Mouse (Mus musculus): ENCODE measurements around the gene Arf3. TPM values are rescaled to one million over a fixed set of nuclear protein-coding genes. Genes with fewer than 3 reads are reported as not detected.

Arf3 gene
- total and polyA plus RNA-seq, 2 experiments from 2014 or later: 17.3 to 27.6 TPM

DNA sequence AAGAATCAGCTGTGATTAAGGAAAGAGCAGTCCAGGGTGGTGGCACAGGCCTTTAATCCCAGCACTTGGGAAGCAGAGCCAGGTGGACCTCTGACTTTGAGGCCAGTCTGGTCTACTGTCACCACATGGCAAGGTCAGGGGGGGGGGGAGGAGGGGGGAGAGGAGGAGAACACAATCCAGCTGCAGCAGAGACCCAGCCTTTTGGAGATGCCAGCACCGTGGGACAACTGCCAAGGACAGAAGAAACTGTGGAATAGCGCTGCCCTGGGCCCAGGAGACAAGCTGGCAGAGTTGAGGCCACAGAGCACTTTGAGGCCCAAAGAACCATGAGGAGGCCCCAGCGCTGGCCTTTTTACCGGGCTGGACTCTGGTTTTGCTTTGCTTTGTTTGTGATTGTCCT, 2.9 kb upstream of the Arf3 start:
- no peak overlapping the region for H3K9ac ChIP-seq (replicated peaks; ENCODE audit: low read depth, low read length)
- TF ChIP-seq CTCF (IDR thresholded peaks at IDR 0.05; ENCODE audit: low read depth) (no peak), EP300 (IDR thresholded peaks at IDR 0.05; ENCODE audit: low read depth) (no peak)
- H3K4me3 ChIP-seq (ENCODE audit: low read depth, low read length): no peak overlapping the region
- WGBS: 57% methylated on average over 4 of the region's 4 CpGs
- no peaks in the 10 kb centered on the region for H3K36me3 ChIP-seq (replicated peaks; ENCODE audit: control insufficient read depth, insufficient read depth, low read length)
- peaks cover 11% of the 10 kb centered on the region; the same call in 1 of the 2 replicates for H3K27me3 ChIP-seq (ENCODE audit: control insufficient read depth, insufficient read depth, low read length)
- no peak for DNase-seq (ENCODE audit: low spot score)
- no peaks in the 10 kb centered on the region for H3K9me3 ChIP-seq (replicated peaks; ENCODE audit: control insufficient read depth, low read length)
- peaks cover 8% of the 10 kb centered on the region; the same call in 1 of the 2 replicates for H3K4me1 ChIP-seq (ENCODE audit: control insufficient read depth, insufficient read depth)
- no peak overlapping the region for H3K4me2 ChIP-seq (ENCODE audit: low read depth, low read length)
- no peak overlapping the region for H3K27ac ChIP-seq (ENCODE audit: low read depth)
- no peak for ATAC-seq (ENCODE audit: insufficient read depth, low read depth)

DNA sequence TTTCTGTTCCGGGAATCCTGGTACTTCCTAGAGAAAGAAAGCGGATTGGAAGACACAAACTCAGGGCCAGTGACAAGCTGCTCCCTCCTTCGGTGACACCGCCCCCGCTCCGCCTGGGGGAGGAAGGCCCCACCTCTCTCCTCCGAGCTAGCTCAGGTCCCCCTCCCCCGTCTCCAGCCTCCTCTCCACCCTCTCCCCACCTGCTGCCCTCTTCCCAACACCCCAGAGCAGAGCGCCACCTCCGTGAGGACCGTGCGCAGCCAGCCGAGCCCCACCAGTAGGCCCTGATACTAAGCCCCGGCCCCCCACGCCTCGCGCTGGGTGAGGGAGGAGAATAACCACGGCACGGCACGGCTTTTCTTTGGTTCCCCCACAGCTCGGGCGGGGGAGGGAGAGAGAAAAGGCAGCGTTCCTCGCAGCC, 803 bp downstream of the Arf3 start:
- Histone ChIP-seq H3K9ac (replicated peaks; ENCODE audit: low read depth, low read length) (peak overlapping the region; percentile 76), H3K4me2 (ENCODE audit: low read depth, low read length) (peak overlapping the region; percentile 95), H3K9me3 (replicated peaks; ENCODE audit: control insufficient read depth, low read length) (no peaks in the 10 kb centered on the region), H3K27ac (ENCODE audit: low read depth) (peak overlapping the region; percentile 63), H3K36me3 (replicated peaks; ENCODE audit: control insufficient read depth, insufficient read depth, low read length) (no peaks in the 10 kb centered on the region; the same call in 1 of the 2 replicates), H3K4me1 (ENCODE audit: control insufficient read depth, insufficient read depth) (peaks cover 8% of the 10 kb centered on the region; the same call in 1 of the 2 replicates), H3K4me3 (ENCODE audit: low read depth, low read length) (peak overlapping the region; percentile 86), H3K27me3 (ENCODE audit: control insufficient read depth, insufficient read depth, low read length) (0 out of 2 replicates have a peak, but pooled peaks cover 4% of the 10 kb centered on the region)
- WGBS: under 1% methylated on average over 21 of the region's 24 CpGs
- peak; percentile 67 for DNase-seq (ENCODE audit: low spot score)
- TF ChIP-seq EP300 (IDR thresholded peaks at IDR 0.05; ENCODE audit: low read depth) (no peak), CTCF (IDR thresholded peaks at IDR 0.05; ENCODE audit: low read depth) (no peak)
- ATAC-seq (ENCODE audit: insufficient read depth, low read depth): peak; percentile 49

DNA sequence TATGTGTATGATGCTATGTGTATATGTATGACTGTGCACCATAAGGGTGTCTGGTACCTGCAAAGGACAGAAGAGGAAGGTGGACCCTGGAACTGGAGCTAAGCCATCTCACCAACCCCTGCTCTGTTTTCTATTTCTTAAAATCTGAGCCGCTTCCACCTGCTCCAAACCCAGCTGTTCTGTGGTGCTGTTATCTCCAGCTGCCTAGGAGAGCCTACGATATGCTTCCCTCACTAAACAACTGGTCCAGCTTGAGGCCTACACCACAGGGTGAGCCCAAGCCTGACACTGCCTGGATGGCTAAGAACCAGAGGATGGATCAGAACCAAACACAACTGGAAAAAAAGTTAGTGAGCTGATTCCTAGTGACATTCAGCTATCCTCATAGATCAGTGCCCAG, 8.9 kb downstream of the Arf3 start:
- no peak overlapping the region for H3K9ac ChIP-seq (replicated peaks; ENCODE audit: low read depth, low read length)

GRCm38 (mm10) chr15:98753021-98753423, 10.0 kb downstream of the Arf3 start:
- TF ChIP-seq CTCF (IDR thresholded peaks at IDR 0.05; ENCODE audit: low read depth) (no peak), EP300 (IDR thresholded peaks at IDR 0.05; ENCODE audit: low read depth) (no peak)
- WGBS: 59% methylated on average over 8 of the region's 8 CpGs

More for the DNA sequence above, 8.9 kb downstream of the Arf3 start:
- TF ChIP-seq CTCF (IDR thresholded peaks at IDR 0.05; ENCODE audit: low read depth) (no peak), EP300 (IDR thresholded peaks at IDR 0.05; ENCODE audit: low read depth) (no peak)
- DNase-seq (ENCODE audit: low spot score) (no peak), ATAC-seq (ENCODE audit: insufficient read depth, low read depth) (no peak)
- WGBS: 72% methylated on average over 2 of the region's 2 CpGs
- no peak overlapping the region for H3K27ac ChIP-seq (ENCODE audit: low read depth)
- H3K9me3 ChIP-seq (replicated peaks; ENCODE audit: control insufficient read depth, low read length): no peaks in the 10 kb centered on the region
- H3K36me3 ChIP-seq (replicated peaks; ENCODE audit: control insufficient read depth, insufficient read depth, low read length): no peaks in the 10 kb centered on the region; the same call in 1 of the 2 replicates
- H3K4me1 ChIP-seq (ENCODE audit: control insufficient read depth, insufficient read depth): no peaks in the 10 kb centered on the region
- no peak overlapping the region for H3K4me3 ChIP-seq (ENCODE audit: low read depth, low read length)
- H3K27me3 ChIP-seq (ENCODE audit: control insufficient read depth, insufficient read depth, low read length): no peaks in the 10 kb centered on the region
- H3K4me2 ChIP-seq (ENCODE audit: low read depth, low read length): no peak overlapping the region

DNA sequence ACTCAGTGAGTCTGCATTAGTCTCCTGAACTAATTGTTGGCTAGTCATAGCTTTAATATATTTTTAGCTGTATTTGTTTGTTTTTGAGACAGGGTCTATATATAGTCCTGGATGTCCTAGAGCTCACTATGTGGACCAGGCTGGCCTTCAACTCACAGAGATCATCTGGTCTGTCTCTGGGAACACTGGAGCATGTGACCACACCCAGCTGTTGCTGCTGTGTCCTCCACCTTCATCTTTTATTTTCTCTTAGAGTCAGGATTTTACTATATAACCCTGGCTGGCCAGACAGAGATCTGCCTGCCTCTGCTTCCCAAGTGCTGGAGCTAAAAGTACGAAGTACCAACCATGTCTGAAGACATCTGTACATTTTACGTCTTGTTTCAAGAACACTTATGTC, 13.9 kb downstream of the Arf3 start:
- H3K4me2 ChIP-seq (ENCODE audit: low read depth, low read length): no peak overlapping the region
- DNase-seq (ENCODE audit: low spot score): no peak
- 96% methylated on average over 2 of the region's 2 CpGs for WGBS
- no peaks in the 10 kb centered on the region for H3K27me3 ChIP-seq (ENCODE audit: control insufficient read depth, insufficient read depth, low read length)
- no peak overlapping the region for H3K9ac ChIP-seq (replicated peaks; ENCODE audit: low read depth, low read length)
- H3K4me1 ChIP-seq (ENCODE audit: control insufficient read depth, insufficient read depth): peaks cover 13% of the 10 kb centered on the region
- TF ChIP-seq CTCF (IDR thresholded peaks at IDR 0.05; ENCODE audit: low read depth) (no peak), EP300 (IDR thresholded peaks at IDR 0.05; ENCODE audit: low read depth) (no peak)
- 0 out of 2 replicates have a peak, but pooled peaks cover 3% of the 10 kb centered on the region for H3K36me3 ChIP-seq (replicated peaks; ENCODE audit: control insufficient read depth, insufficient read depth, low read length)
- no peak overlapping the region for H3K4me3 ChIP-seq (ENCODE audit: low read depth, low read length)
- no peak overlapping the region for H3K27ac ChIP-seq (ENCODE audit: low read depth)
- H3K9me3 ChIP-seq (replicated peaks; ENCODE audit: control insufficient read depth, low read length): no peaks in the 10 kb centered on the region
- no peak for ATAC-seq (ENCODE audit: insufficient read depth, low read depth)

More at GRCm38 (mm10) chr15:98753021-98753423, 10.0 kb downstream of the Arf3 start:
- ATAC-seq (ENCODE audit: insufficient read depth, low read depth) (no peak), DNase-seq (ENCODE audit: low spot score) (no peak)
- no peaks in the 10 kb centered on the region for H3K27me3 ChIP-seq (ENCODE audit: control insufficient read depth, insufficient read depth, low read length)
- H3K36me3 ChIP-seq (replicated peaks; ENCODE audit: control insufficient read depth, insufficient read depth, low read length): no peaks in the 10 kb centered on the region; the same call in 1 of the 2 replicates
- no peak overlapping the region for H3K27ac ChIP-seq (ENCODE audit: low read depth)
- no peak overlapping the region for H3K4me2 ChIP-seq (ENCODE audit: low read depth, low read length)
- no peak overlapping the region for H3K9ac ChIP-seq (replicated peaks; ENCODE audit: low read depth, low read length)
- no peaks in the 10 kb centered on the region for H3K9me3 ChIP-seq (replicated peaks; ENCODE audit: control insufficient read depth, low read length)
- no peaks in the 10 kb centered on the region for H3K4me1 ChIP-seq (ENCODE audit: control insufficient read depth, insufficient read depth)
- H3K4me3 ChIP-seq (ENCODE audit: low read depth, low read length): no peak overlapping the region

DNA sequence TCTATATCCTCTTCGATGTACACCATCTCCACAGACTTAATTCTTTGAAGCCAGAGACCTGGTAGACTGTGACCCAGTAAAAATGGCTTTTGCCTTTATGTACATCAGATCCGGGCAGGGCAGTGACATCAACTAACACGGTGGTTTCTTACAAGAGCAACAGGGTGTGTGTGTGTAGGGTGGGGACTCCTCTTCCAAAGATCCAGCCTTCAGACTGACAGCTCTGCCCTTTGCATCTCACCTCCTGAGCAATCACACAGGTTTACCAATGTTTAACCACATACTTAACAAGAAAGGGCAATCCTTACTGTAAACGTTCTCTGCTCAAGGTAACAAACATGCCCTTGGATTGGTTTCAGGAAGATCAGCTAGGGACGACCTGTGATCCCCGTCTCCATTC, 15.7 kb downstream of the Arf3 start:
- no peaks in the 10 kb centered on the region for H3K27me3 ChIP-seq (ENCODE audit: control insufficient read depth, insufficient read depth, low read length)
- WGBS: 75% methylated on average over 6 of the region's 6 CpGs
- TF ChIP-seq CTCF (IDR thresholded peaks at IDR 0.05; ENCODE audit: low read depth) (no peak), EP300 (IDR thresholded peaks at IDR 0.05; ENCODE audit: low read depth) (no peak)

More for the DNA sequence above, 15.7 kb downstream of the Arf3 start:
- H3K4me1 ChIP-seq (ENCODE audit: control insufficient read depth, insufficient read depth): peaks cover 13% of the 10 kb centered on the region
- DNase-seq (ENCODE audit: low spot score): no peak
- no peaks in the 10 kb centered on the region for H3K9me3 ChIP-seq (replicated peaks; ENCODE audit: control insufficient read depth, low read length)
- H3K4me2 ChIP-seq (ENCODE audit: low read depth, low read length): no peak overlapping the region
- H3K9ac ChIP-seq (replicated peaks; ENCODE audit: low read depth, low read length): no peak overlapping the region
- H3K27ac ChIP-seq (ENCODE audit: low read depth): no peak overlapping the region
- H3K36me3 ChIP-seq (replicated peaks; ENCODE audit: control insufficient read depth, insufficient read depth, low read length): peaks cover 7% of the 10 kb centered on the region
- ATAC-seq (ENCODE audit: insufficient read depth, low read depth): no peak
- no peak overlapping the region for H3K4me3 ChIP-seq (ENCODE audit: low read depth, low read length)
